Mouse (Mus musculus): Measurements from ENCODE around the gene Etv2. TPM values are rescaled to one million over a fixed set of nuclear protein-coding genes. Genes with fewer than 3 reads are reported as not detected.

Etv2 gene
- polyA plus RNA-seq (2011; ENCODE audit: insufficient read length, low read depth, missing spikeins), result not detected in 2 replicates

GRCm38 (mm10) chr7:30635752-30636151 is at the start of gene Etv2:
Gene Etv2 (minus strand): TSS chr7:30635852.
- no peak within 1 kb of the TSS for H3K27ac ChIP-seq (ENCODE audit: insufficient read depth, low read length)
- no peak for TF ChIP-seq CTCF (IDR thresholded peaks at IDR 0.05; ENCODE audit: borderline replicate concordance, insufficient read depth, low read length)
- no peak for TF ChIP-seq POLR2A (IDR thresholded peaks at IDR 0.05; ENCODE audit: low read depth, low read length)
- H3K4me1 ChIP-seq (ENCODE audit: control insufficient read depth, insufficient read depth, low read length), result no peaks in the 10 kb centered on the region
- no peak within 1 kb of the TSS for H3K4me3 ChIP-seq (ENCODE audit: insufficient read depth, low read length)

GRCm38 (mm10) chr7:30683425-30683824 is 47.8 kb upstream of the Etv2 start:
- H3K4me1 ChIP-seq (ENCODE audit: control insufficient read depth, insufficient read depth, low read length), result no peaks in the 10 kb centered on the region
- H3K27ac ChIP-seq (ENCODE audit: insufficient read depth, low read length), result no peak overlapping the region
- H3K4me3 ChIP-seq (ENCODE audit: insufficient read depth, low read length), result no peak overlapping the region
- no peak for TF ChIP-seq CTCF (IDR thresholded peaks at IDR 0.05; ENCODE audit: borderline replicate concordance, insufficient read depth, low read length)

GRCm38 (mm10) chr7:30681897-30682296 is 46.2 kb upstream of the Etv2 start:
- Histone ChIP-seq H3K4me1 (ENCODE audit: control insufficient read depth, insufficient read depth, low read length) (no peaks in the 10 kb centered on the region), H3K27ac (ENCODE audit: insufficient read depth, low read length) (no peak overlapping the region), H3K4me3 (ENCODE audit: insufficient read depth, low read length) (no peak overlapping the region)
- TF ChIP-seq CTCF (IDR thresholded peaks at IDR 0.05; ENCODE audit: borderline replicate concordance, insufficient read depth, low read length) (no peak), POLR2A (IDR thresholded peaks at IDR 0.05; ENCODE audit: low read depth, low read length) (no peak)

GRCm38 (mm10) chr7:30678263-30678975 is 42.8 kb upstream of the Etv2 start:
- no peak overlapping the region for H3K4me3 ChIP-seq (ENCODE audit: insufficient read depth, low read length)
- H3K4me1 ChIP-seq (ENCODE audit: control insufficient read depth, insufficient read depth, low read length), result no peaks in the 10 kb centered on the region
- TF ChIP-seq CTCF (IDR thresholded peaks at IDR 0.05; ENCODE audit: borderline replicate concordance, insufficient read depth, low read length), result no peak
- no peak for TF ChIP-seq POLR2A (IDR thresholded peaks at IDR 0.05; ENCODE audit: low read depth, low read length)
- no peak overlapping the region for H3K27ac ChIP-seq (ENCODE audit: insufficient read depth, low read length)

- H3K4me1 ChIP-seq (ENCODE audit: control insufficient read depth, insufficient read depth, low read length), result no peaks in the 10 kb centered on the region
- H3K4me3 ChIP-seq (ENCODE audit: insufficient read depth, low read length), result no peak within 1 kb of the TSS
- no peak for TF ChIP-seq CTCF (IDR thresholded peaks at IDR 0.05; ENCODE audit: borderline replicate concordance, insufficient read depth, low read length)
- no peak for TF ChIP-seq POLR2A (IDR thresholded peaks at IDR 0.05; ENCODE audit: low read depth, low read length)
- no peak within 1 kb of the TSS for H3K27ac ChIP-seq (ENCODE audit: insufficient read depth, low read length)
These were observed 35.8 kb upstream of the Etv2 start, which contains the start of gene Pmis2 for GRCm38 (mm10) chr7:30671480-30671879. Gene Pmis2 (minus strand): TSS chr7:30671605.

GRCm38 (mm10) chr7:30669229-30669628 is 33.6 kb upstream of the Etv2 start:
- H3K4me3 ChIP-seq (ENCODE audit: insufficient read depth, low read length), result no peak overlapping the region
- no peak overlapping the region for H3K27ac ChIP-seq (ENCODE audit: insufficient read depth, low read length)
- no peaks in the 10 kb centered on the region for H3K4me1 ChIP-seq (ENCODE audit: control insufficient read depth, insufficient read depth, low read length)
- TF ChIP-seq POLR2A (IDR thresholded peaks at IDR 0.05; ENCODE audit: low read depth, low read length), result no peak
- no peak for TF ChIP-seq CTCF (IDR thresholded peaks at IDR 0.05; ENCODE audit: borderline replicate concordance, insufficient read depth, low read length)

- no peak overlapping the region for H3K27ac ChIP-seq (ENCODE audit: insufficient read depth, low read length)
- no peaks in the 10 kb centered on the region for H3K4me1 ChIP-seq (ENCODE audit: control insufficient read depth, insufficient read depth, low read length)
- TF ChIP-seq POLR2A (IDR thresholded peaks at IDR 0.05; ENCODE audit: low read depth, low read length) (no peak), CTCF (IDR thresholded peaks at IDR 0.05; ENCODE audit: borderline replicate concordance, insufficient read depth, low read length) (no peak)
- peak overlapping the region; percentile 71 for H3K4me3 ChIP-seq (ENCODE audit: insufficient read depth, low read length)
These were observed 29.7 kb upstream of the Etv2 start for GRCm38 (mm10) chr7:30665321-30665720.

GRCm38 (mm10) chr7:30664529-30665200 is 29.0 kb upstream of the Etv2 start, which contains the start of gene Haus5:
Gene Haus5 (minus strand): TSS chr7:30664994.
- peak; percentile 74 for TF ChIP-seq POLR2A (IDR thresholded peaks at IDR 0.05; ENCODE audit: low read depth, low read length)
- TF ChIP-seq CTCF (IDR thresholded peaks at IDR 0.05; ENCODE audit: borderline replicate concordance, insufficient read depth, low read length), result no peak
- Histone ChIP-seq H3K4me1 (ENCODE audit: control insufficient read depth, insufficient read depth, low read length) (no peaks in the 10 kb centered on the region), H3K4me3 (ENCODE audit: insufficient read depth, low read length) (peak within 1 kb of the TSS; percentile 71), H3K27ac (ENCODE audit: insufficient read depth, low read length) (no peak within 1 kb of the TSS)

GRCm38 (mm10) chr7:30649591-30650540 is 14.2 kb upstream of the Etv2 start, which contains the start of gene Rbm42:
Gene Rbm42 (minus strand): TSS chr7:30650317.
- Histone ChIP-seq H3K4me3 (ENCODE audit: insufficient read depth, low read length) (peak within 1 kb of the TSS; percentile 75), H3K27ac (ENCODE audit: insufficient read depth, low read length) (no peak within 1 kb of the TSS), H3K4me1 (ENCODE audit: control insufficient read depth, insufficient read depth, low read length) (no peaks in the 10 kb centered on the region)
- peak; percentile 71 for TF ChIP-seq POLR2A (IDR thresholded peaks at IDR 0.05; ENCODE audit: low read depth, low read length)
- TF ChIP-seq CTCF (IDR thresholded peaks at IDR 0.05; ENCODE audit: borderline replicate concordance, insufficient read depth, low read length), result no peak
